Mouse (Mus musculus) liver, adult 2 months (tissue): ENCODE results near the gene Zbp1.

ENCODE experiments used
- CTCF ChIP-seq: fragments of 200-500 bp; IDR thresholded peaks from 2 replicates; pipeline ENCODE4 v1.5.1; 2011; ENCODE audit warnings: low read depth, low read length, control low read depth
- POLR2A ChIP-seq: fragments of 200-500 bp; IDR thresholded peaks from 2 replicates; pipeline ENCODE4 v1.6.1; 2011; ENCODE audit warnings: low read length, control low read depth; ENCODE audit not compliant: insufficient read depth; ENCODE audit errors: extremely low read depth

GRCm38 (mm10) chr2:173165357-173165756 lies 53.4 kb downstream of the Zbp1 start:
- no peak for TF ChIP-seq CTCF
- no peak for TF ChIP-seq POLR2A
